In the genomic region with DNA sequence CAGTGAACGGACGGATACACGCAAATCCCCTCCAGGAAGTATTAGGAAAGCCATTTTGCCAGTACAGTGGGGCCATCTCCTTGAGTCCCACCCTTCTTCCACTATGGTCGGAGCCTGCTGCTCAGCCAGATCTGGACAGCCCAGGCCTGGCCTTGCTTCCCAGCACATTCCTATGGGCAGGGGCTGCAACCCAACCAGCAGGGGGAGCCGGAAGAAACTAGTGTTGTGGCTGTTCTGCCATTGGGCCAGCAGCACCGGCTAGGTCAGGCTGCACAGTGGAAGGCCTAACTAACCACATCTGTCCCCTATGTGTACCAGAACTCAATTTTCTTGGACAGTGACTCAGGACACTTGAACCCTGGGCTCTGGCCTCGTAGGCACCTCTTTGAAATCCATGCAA, we compare ENCODE assay signal across 8 mouse cellular contexts. TPM values are rescaled to one million over a fixed set of nuclear protein-coding genes. Genes with fewer than 3 reads are reported as not detected.
DNase-seq lines count a peak whose midpoint lies in the region; ATAC-seq lines count a peak whose summit lies in the region.

No protein-coding gene starts in this region.

- no peak for ATAC-seq in heart, embryonic 11.5 days (replicated peaks; ENCODE audit: insufficient number of reproducible peaks, low FRiP score, low TSS enrichment)
- no peak for ATAC-seq in heart, embryonic 16.5 days (replicated peaks; ENCODE audit: extremely low read depth, insufficient read depth, low FRiP score)
- peak; percentile 64 for ATAC-seq in megakaryocyte progenitor cell, adult 5-6 weeks (replicated peaks; ENCODE audit: poor library complexity)
- no peak for ATAC-seq in erythroid progenitor cell, adult 5-6 weeks (replicated peaks; ENCODE audit: low FRiP score, poor library complexity, severe bottlenecking)

- H3K9me3 ChIP-seq in heart, embryonic 10.5 days, result no peaks in the 10 kb centered on the region
- no peaks in the 10 kb centered on the region for H3K9me3 ChIP-seq in heart, embryonic 11.5 days (replicated peaks; ENCODE audit: control insufficient read depth, low read length)
- no peaks in the 10 kb centered on the region for H3K9me3 ChIP-seq in heart, embryonic 16.5 days (replicated peaks; ENCODE audit: control insufficient read depth, low read length)

- no peak overlapping the region for H3K4me2 ChIP-seq in heart, embryonic 11.5 days
- H3K4me2 ChIP-seq in heart, embryonic 16.5 days (ENCODE audit: low read depth, low read length), result no peak overlapping the region

- H3K36me3 ChIP-seq in heart, embryonic 10.5 days, result no peaks in the 10 kb centered on the region
- H3K36me3 ChIP-seq in heart, embryonic 11.5 days (ENCODE audit: control insufficient read depth, insufficient read depth, low read length), result no peaks in the 10 kb centered on the region
- H3K36me3 ChIP-seq in heart, embryonic 16.5 days (ENCODE audit: control insufficient read depth, insufficient read depth), result no peaks in the 10 kb centered on the region

- DNase-seq in heart, embryonic 10.5 days (ENCODE audit: low spot score), result no peak
- DNase-seq in 416B (ENCODE audit: low read depth), result peak; percentile 53
- DNase-seq in adrenal gland, postnatal 14 days, result peak; percentile 79
- no peak for DNase-seq in cerebellum, adult 9-10 months

- H3K9ac ChIP-seq in heart, embryonic 11.5 days (ENCODE audit: low read depth, low read length), result no peak overlapping the region
- H3K9ac ChIP-seq in heart, embryonic 16.5 days (ENCODE audit: low read length), result no peak overlapping the region

- H3K27me3 ChIP-seq in heart, embryonic 10.5 days (ENCODE audit: insufficient read depth, poor library complexity, severe bottlenecking), result no peaks in the 10 kb centered on the region
- H3K27me3 ChIP-seq in heart, embryonic 11.5 days (ENCODE audit: control insufficient read depth, insufficient read depth, low read length), result no peaks in the 10 kb centered on the region
- no peaks in the 10 kb centered on the region for H3K27me3 ChIP-seq in heart, embryonic 16.5 days (ENCODE audit: control insufficient read depth, insufficient read depth, low read length)

- 70% methylated on average over 7 of the region's 7 CpGs for WGBS in heart, embryonic 10.5 days
- 67% methylated on average over 7 of the region's 7 CpGs for WGBS in heart, embryonic 11.5 days (ENCODE audit: insufficient replicate concordance)
- WGBS in heart, embryonic 16.5 days, result 77% methylated on average over 7 of the region's 7 CpGs

- no peak overlapping the region for H3K4me3 ChIP-seq in heart, embryonic 10.5 days
- no peak overlapping the region for H3K4me3 ChIP-seq in heart, embryonic 11.5 days (ENCODE audit: low read depth, low read length)
- no peak overlapping the region for H3K4me3 ChIP-seq in heart, embryonic 16.5 days (ENCODE audit: low read length)

- H3K27ac ChIP-seq in heart, embryonic 10.5 days, result peak overlapping the region; percentile 80; the same call in 1 of the 2 replicates
- H3K27ac ChIP-seq in heart, embryonic 11.5 days (ENCODE audit: low read depth, low read length), result no peak overlapping the region
- H3K27ac ChIP-seq in heart, embryonic 16.5 days (ENCODE audit: low read length), result peak overlapping the region; percentile 19

- H3K4me1 ChIP-seq in heart, embryonic 10.5 days, result peaks cover 49% of the 10 kb centered on the region
- peaks cover 32% of the 10 kb centered on the region for H3K4me1 ChIP-seq in heart, embryonic 11.5 days (ENCODE audit: control insufficient read depth, insufficient read depth, low read length)
- peaks cover 47% of the 10 kb centered on the region for H3K4me1 ChIP-seq in heart, embryonic 16.5 days (ENCODE audit: control insufficient read depth, insufficient read depth, low read length)

RNA-seq across cellular contexts. Expression of a gene that starts 30.6 kb away (rescaled TPM):
- 40.4 and 49.8 TPM in 2 replicates for polyA plus RNA-seq in heart, embryonic 10.5 days (2016; fragmentation: Nextera tagmentation; extraction: Ambion mirVana)
- 34.3 and 47.8 TPM in 2 replicates for polyA plus RNA-seq in heart, embryonic 11.5 days (2014; fragmentation: Nextera tagmentation; extraction: Ambion mirVana)
- total RNA-seq in adrenal gland, postnatal 14 days (2021), result 35.6 and 36.8 TPM in 2 replicates
- 75.1 and 76.4 TPM in 2 replicates for polyA plus RNA-seq in heart, embryonic 16.5 days (2015; fragmentation: Nextera tagmentation; extraction: Ambion mirVana)
- total RNA-seq in megakaryocyte progenitor cell, adult 5-6 weeks (2015), result 0.74 and 0.78 TPM in 2 replicates
- total RNA-seq in megakaryocyte progenitor cell, adult 5-6 weeks (2017), result 1.7 and 2.4 TPM in 2 replicates
- 1.3 TPM in 1 of 2 replicates, not detected in the other for total RNA-seq in erythroid progenitor cell, adult 5-6 weeks (2015; ENCODE audit: low replicate concordance)
- total RNA-seq in erythroid progenitor cell, adult 5-6 weeks (2017; ENCODE audit: low replicate concordance), result 0.13 TPM in 1 of 2 replicates, not detected in the other

RNA-seq across cellular contexts. Expression of a gene that starts 53.8 kb away (rescaled TPM):
- polyA plus RNA-seq in heart, embryonic 10.5 days (2016; fragmentation: Nextera tagmentation; extraction: Ambion mirVana), result 10.5 and 13.3 TPM in 2 replicates
- 14.6 and 15.4 TPM in 2 replicates for polyA plus RNA-seq in heart, embryonic 11.5 days (2014; fragmentation: Nextera tagmentation; extraction: Ambion mirVana)
- 15.1 and 20.9 TPM in 2 replicates for total RNA-seq in adrenal gland, postnatal 14 days (2021)
- polyA plus RNA-seq in heart, embryonic 16.5 days (2015; fragmentation: Nextera tagmentation; extraction: Ambion mirVana), result 8.2 and 8.3 TPM in 2 replicates
- total RNA-seq in megakaryocyte progenitor cell, adult 5-6 weeks (2015), result 0.12 TPM in 1 of 2 replicates, not detected in the other
- 0.03 TPM in 1 of 2 replicates, not detected in the other for total RNA-seq in megakaryocyte progenitor cell, adult 5-6 weeks (2017)
- not detected in 2 replicates for total RNA-seq in erythroid progenitor cell, adult 5-6 weeks (2015; ENCODE audit: low replicate concordance)
- total RNA-seq in erythroid progenitor cell, adult 5-6 weeks (2017; ENCODE audit: low replicate concordance), result not detected in 2 replicates

Comparison
In these comparisons a context has a peak if more than half of its experiments do, and no peak if none do; other contexts are left out.
1. DNase-seq: peak in 416B (single experiment) and adrenal gland, postnatal 14 days (single experiment); none in heart, embryonic 10.5 days (single experiment) and cerebellum, adult 9-10 months (single experiment).
2. RNA of a gene that starts 30.6 kb away (total RNA-seq): 35.6 to 36.8 TPM in adrenal gland, postnatal 14 days; 0.74 to 2.4 TPM in megakaryocyte progenitor cell, adult 5-6 weeks and 0.13 to 1.3 TPM in erythroid progenitor cell, adult 5-6 weeks; every median in the first group is over 10 times any median in the second.
3. RNA of a gene that starts 53.8 kb away (total RNA-seq): 15.1 to 20.9 TPM in adrenal gland, postnatal 14 days; 0.03 to 0.12 TPM in megakaryocyte progenitor cell, adult 5-6 weeks and not detected in erythroid progenitor cell, adult 5-6 weeks; every median in the first group is over 10 times any median in the second.